In the genomic region with DNA sequence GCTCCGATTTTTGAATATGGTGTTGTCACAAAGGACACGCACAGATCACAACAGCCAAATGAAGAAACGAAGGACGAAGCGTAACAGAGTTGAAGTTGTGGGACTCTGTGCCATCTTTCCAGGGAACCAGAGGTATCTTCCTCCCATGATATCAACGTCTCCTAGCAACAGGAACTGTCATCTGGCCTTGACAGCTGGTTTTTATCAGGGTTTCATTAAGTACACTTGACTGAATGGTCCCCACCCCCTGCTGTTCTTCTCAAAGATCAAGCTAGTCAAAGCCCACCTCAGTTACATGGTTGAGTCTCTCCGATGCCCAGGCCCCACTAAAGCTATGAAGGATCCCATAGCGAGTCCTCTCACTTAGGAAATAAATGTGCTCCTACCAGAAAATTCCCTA, we compare ENCODE assay signal across 23 mouse cellular contexts. TPM values are rescaled to one million over a fixed set of nuclear protein-coding genes. Genes with fewer than 3 reads are reported as not detected.
DNase-seq lines count a peak whose midpoint lies in the region; ATAC-seq and TF ChIP-seq lines count a peak whose summit lies in the region.
"Had no signal": no experiment of that assay in that cellular context is flagged by ENCODE, and none has a peak within 500 bp of the region (broad histone marks: within the 10 kb centered on the region; RNA-seq: fewer than 3 reads in every experiment).

No protein-coding gene starts in this region.

- peaks cover 4% of the 10 kb centered on the region; the same call in 1 of the 2 replicates for H3K36me3 ChIP-seq in heart, embryonic 12.5 days
- peaks cover 41% of the 10 kb centered on the region for H3K36me3 ChIP-seq in G1E (replicated peaks)
- H3K36me3 ChIP-seq in MEL (ENCODE audit: control insufficient read depth in 1 of 2, insufficient read depth in 2 of 2, low read length in 2 of 2), result peaks cover 0 to 21% of the 10 kb centered on the region in 2 experiments; a peak in 2 of 4 replicates
- H3K36me3 ChIP-seq: embryonic facial prominence, embryonic 12.5 days; forebrain, embryonic 12.5 days; hindbrain, embryonic 12.5 days had no signal

- H3K9ac ChIP-seq in heart, embryonic 12.5 days, result no peak overlapping the region
- no peak overlapping the region for H3K9ac ChIP-seq in MEL (ENCODE audit: control insufficient read depth, low read depth, low read length, poor library complexity, severe bottlenecking)
- H3K9ac ChIP-seq: embryonic facial prominence, embryonic 12.5 days; forebrain, embryonic 12.5 days; forebrain, postnatal 0 days; hindbrain, embryonic 12.5 days had no signal

- 0 out of 2 replicates have a peak overlapping the region, but pooled peaks have one; percentile 4 for H3K27ac ChIP-seq in gastrocnemius, adult 2 months
- no peak overlapping the region for H3K27ac ChIP-seq in heart, embryonic 12.5 days (ENCODE audit: poor library complexity, severe bottlenecking)
- no peak overlapping the region for H3K27ac ChIP-seq in MEL (ENCODE audit: control insufficient read depth, low read depth, low read length)
- H3K27ac ChIP-seq: embryonic facial prominence, embryonic 12.5 days; forebrain, embryonic 12.5 days; hindbrain, embryonic 12.5 days; hindbrain, postnatal 0 days had no signal

- no peaks in the 10 kb centered on the region for H3K9me3 ChIP-seq in heart, embryonic 12.5 days (replicated peaks)
- H3K9me3 ChIP-seq in G1E (replicated peaks) (no peaks in the 10 kb centered on the region), MEL (replicated peaks; ENCODE audit: insufficient read depth, low read length) (no peaks in the 10 kb centered on the region)
- H3K9me3 ChIP-seq: embryonic facial prominence, embryonic 12.5 days; forebrain, embryonic 12.5 days; hindbrain, embryonic 12.5 days had no signal

- H3K4me1 ChIP-seq in heart, embryonic 12.5 days (replicated peaks), result peaks cover 68% of the 10 kb centered on the region
- H3K4me1 ChIP-seq in G1E (ENCODE audit: insufficient read depth, low read depth, low read length) (peaks cover 51% of the 10 kb centered on the region), MEL (ENCODE audit: control insufficient read depth in 1 of 2, insufficient read depth in 2 of 2, low read length in 2 of 2) (peaks cover 10 to 18% of the 10 kb centered on the region in 2 experiments)

- no peak overlapping the region for H3K4me2 ChIP-seq in heart, embryonic 12.5 days
- H3K4me2 ChIP-seq: embryonic facial prominence, embryonic 12.5 days; forebrain, embryonic 12.5 days; hindbrain, embryonic 12.5 days had no signal

- H3K4me3 ChIP-seq in gastrocnemius, adult 2 months, result no peak overlapping the region
- H3K4me3 ChIP-seq in heart, embryonic 12.5 days, result no peak overlapping the region
- H3K4me3 ChIP-seq in G1E (ENCODE audit: low read depth, low read length) (no peak overlapping the region), MEL (ENCODE audit: control insufficient read depth in 1 of 2, insufficient read depth in 1 of 2, low read depth in 2 of 2, low read length in 2 of 2) (no peak overlapping the region)
- H3K4me3 ChIP-seq: embryonic facial prominence, embryonic 12.5 days; forebrain, embryonic 12.5 days; hindbrain, embryonic 12.5 days had no signal

- intact Hi-C loops in gastrocnemius, adult 2 months (cut with DNase I), result no loop called here

- 63% methylated on average over 8 of the region's 8 CpGs for WGBS in heart, embryonic 12.5 days

- no peak for DNase-seq in gastrocnemius, adult 2 months
- no peak for DNase-seq in gastrocnemius, adult 8-10 months (ENCODE audit: low spot score in 2 of 2)
- DNase-seq in heart, adult 11 months, result no peak
- DNase-seq in G1E (ENCODE audit: low spot score) (no peak), MEL (ENCODE audit: low read depth, low spot score) (peak; percentile 60)
- DNase-seq in spleen, postnatal 14 days (ENCODE audit: low spot score in 2 of 2), result no peak
- DNase-seq in layer of hippocampus, postnatal 10 days (ENCODE audit: low spot score in 2 of 2), result no peak
- DNase-seq: adrenal gland, postnatal 14 days; cerebellum, adult 11-12 months; cerebellum, adult 9-10 months; cerebellum, postnatal 25 days; forebrain, postnatal 0 days; gastrocnemius, postnatal 36 days; heart, adult 18-20 months; heart, postnatal 10 days; kidney, adult 11 months had no signal

- TF ChIP-seq POLR2A in MEL (IDR thresholded peaks at IDR 0.05; ENCODE audit: control insufficient read depth in 1 of 2, insufficient read depth in 1 of 2, low read depth in 1 of 2, low read length in 2 of 2, poor library complexity in 1 of 2), result no peak

- peaks cover 2% of the 10 kb centered on the region; the same call in 1 of the 2 replicates for H3K79me2 ChIP-seq in MEL (ENCODE audit: control insufficient read depth, insufficient read depth, low read length, poor library complexity)

- ATAC-seq in heart, embryonic 12.5 days (ENCODE audit: insufficient number of reproducible peaks, low FRiP score), result 0 out of 2 replicates have a peak, but pooled peaks have one; percentile 17
- ATAC-seq in G1E (ENCODE audit: extremely low read depth, insufficient number of reproducible peaks, low FRiP score, poor library complexity, severe bottlenecking), result peak; percentile 28
- ATAC-seq: activated CD4-positive, CD25-positive, alpha-beta regulatory T cell, adult 4 months; forebrain, postnatal 0 days; hindbrain, postnatal 0 days; Patski had no signal

- TF ChIP-seq CTCF in gastrocnemius, adult 2 months (IDR thresholded peaks at IDR 0.05), result no peak
- TF ChIP-seq CTCF in G1E (IDR thresholded peaks at IDR 0.05; ENCODE audit: low read depth, low read length) (no peak), MEL (IDR thresholded peaks at IDR 0.05 in 2 of 3, conservative IDR thresholded peaks at IDR 0.05 in 1 of 3; ENCODE audit: control insufficient read depth in 1 of 3, insufficient read depth in 1 of 3, low read depth in 2 of 3, low read length in 3 of 3, poor library complexity in 1 of 3, severe bottlenecking in 1 of 3) (no peak)

- peak; percentile 46 to 58; a peak in 3 of 4 replicates for TF ChIP-seq EP300 in MEL (IDR thresholded peaks at IDR 0.05; ENCODE audit: low read depth in 1 of 2, low read length in 2 of 2)

- TF ChIP-seq RAD21 in MEL (IDR thresholded peaks at IDR 0.05; ENCODE audit: low read depth, low read length), result no peak

- no peaks in the 10 kb centered on the region for H3K27me3 ChIP-seq in heart, embryonic 12.5 days (replicated peaks)
- no peaks in the 10 kb centered on the region for H3K27me3 ChIP-seq in G1E (ENCODE audit: insufficient read depth, low read length)
- no peaks in the 10 kb centered on the region for H3K27me3 ChIP-seq in MEL (ENCODE audit: control insufficient read depth in 1 of 2, insufficient read depth in 2 of 2, low read length in 2 of 2)
- H3K27me3 ChIP-seq: embryonic facial prominence, embryonic 12.5 days; forebrain, embryonic 12.5 days; hindbrain, embryonic 12.5 days; Patski had no signal

TF ChIP-seq in MEL, 35 proteins besides CTCF, POLR2A, EP300 and RAD21:
- TF ChIP-seq GATA1 (IDR thresholded peaks at IDR 0.05; ENCODE audit: low read depth, low read length) (peak; percentile 87), ETS1 (IDR thresholded peaks at IDR 0.05; ENCODE audit: low read depth, low read length) (peak; percentile 96), SIN3A (IDR thresholded peaks at IDR 0.05; ENCODE audit: low read length) (peak; percentile 93), RCOR1 (IDR thresholded peaks at IDR 0.05; ENCODE audit: low read depth, low read length) (peak; percentile 60; the same call in 1 of the 2 replicates), MYC (IDR thresholded peaks at IDR 0.05; ENCODE audit: low read depth, low read length) (no peak), TCF12 (IDR thresholded peaks at IDR 0.05; ENCODE audit: low read depth, low read length) (0 out of 2 replicates have a peak, but pooled peaks have one; percentile 38)

RNA-seq across cellular contexts. Expression of a gene that starts 47.4 kb away (rescaled TPM):
- total RNA-seq in gastrocnemius, adult 2 months (2021), result 10 to 100 TPM; 67.7 to 71.6 TPM
- total RNA-seq in gastrocnemius, adult 8-10 months (2022), result 10 to 100 TPM; 34.7 to 54.8 (median 46.8) TPM
- polyA plus RNA-seq in heart, embryonic 12.5 days (2016; fragmentation: Nextera tagmentation; extraction: Ambion mirVana), result 134 and 146 TPM in 2 replicates
- total RNA-seq in G1E (2014; fragmentation: Nextera tagmentation), result 81.0 and 90.6 TPM in 2 replicates
- 20.1 and 26.1 TPM in 2 replicates for total RNA-seq in G1E (2017)
- polyA plus RNA-seq in G1E (2012), result 14.0 and 19.0 TPM in 2 replicates
- 13.1 and 15.2 TPM in 2 replicates for total RNA-seq in MEL (2012; rRNA removed)
- 100 to 1,000 TPM in 1 of 2 experiments, 10 to 100 TPM in 1; 32.4 to 174 TPM for polyA plus RNA-seq in MEL (2012; ENCODE audit: insufficient read depth in 1 of 2, insufficient read length in 2 of 2, low read depth in 1 of 2, low replicate concordance in 2 of 2, missing spikeins in 1 of 2)
- 10 to 100 TPM; 43.2 to 43.8 TPM for total RNA-seq in layer of hippocampus, postnatal 10 days (2021)
